Mouse (Mus musculus) liver, embryonic 13.5 days (tissue): ENCODE measurements around the gene Dlg5. TPM values are rescaled to one million over a fixed set of nuclear protein-coding genes. Genes with fewer than 3 reads are reported as not detected.

ENCODE experiments used
- ATAC-seq: fragments of 200-750 bp; cut with Nextera tagmentation; 2 replicates; pipeline ENCODE4 v1.8.0; 2017; ENCODE audit warnings: low read depth, mild to moderate bottlenecking, moderate number of reproducible peaks, moderate library complexity
- DNase-seq: peaks from one replicate; pipeline ENCODE4 v3.0.0; 2022
- H3K27ac ChIP-seq: fragments of 300-500 bp; sonication (generic); 2 replicates; pipeline ENCODE4 v1.5.1; 2015; ENCODE audit warnings: moderate library complexity, mild to moderate bottlenecking, inconsistent platforms
- H3K27me3 ChIP-seq: fragments of 300-500 bp; sonication (generic); 2 replicates; pipeline ENCODE4 v1.6.1; 2015; ENCODE audit warnings: mild to moderate bottlenecking, inconsistent platforms
- H3K36me3 ChIP-seq: fragments of 300-500 bp; sonication (generic); 2 replicates; pipeline ENCODE4 v1.6.1; 2015; ENCODE audit warnings: mild to moderate bottlenecking, inconsistent platforms
- H3K4me1 ChIP-seq: fragments of 300-500 bp; sonication (generic); replicated peaks from 2 replicates; pipeline ENCODE4 v1.6.1; 2015; ENCODE audit warnings: inconsistent platforms
- H3K4me2 ChIP-seq: fragments of 300-500 bp; sonication (generic); 2 replicates; pipeline ENCODE4 v1.6.1; 2015; ENCODE audit warnings: inconsistent platforms, mild to moderate bottlenecking, moderate library complexity
- H3K4me3 ChIP-seq: fragments of 300-500 bp; sonication (generic); replicated peaks from 2 replicates; pipeline ENCODE4 v1.5.1; 2015; ENCODE audit warnings: mild to moderate bottlenecking, inconsistent platforms
- H3K9ac ChIP-seq: fragments of 300-500 bp; sonication (generic); 2 replicates; pipeline ENCODE4 v1.6.1; 2015; ENCODE audit warnings: mild to moderate bottlenecking, inconsistent platforms
- H3K9me3 ChIP-seq: fragments of 300-500 bp; sonication (generic); replicated peaks from 2 replicates; pipeline ENCODE4 v1.6.1; 2016; ENCODE audit warnings: inconsistent platforms
- WGBS: fragments of 180-500 bp; shearing (Covaris S2); methylation state at CpG from one replicate; pipeline ENCODE4 v1.1.7; 2015; ENCODE audit not compliant: insufficient replicate concordance; 5-methylcytosine and 5-hydroxymethylcytosine counted together
- polyA plus RNA-seq: library from polyadenylated mRNA; unstranded; fragments of >200 nt; fragmentation: Nextera tagmentation; extraction: Ambion mirVana; gene quantifications from 2 replicates; pipeline ENCODE4 v1.2.1, GENCODE M21; 2015

Dlg5 gene
- polyA plus RNA-seq, 1 experiment from 2014 or later, result 1.6 TPM

DNA sequence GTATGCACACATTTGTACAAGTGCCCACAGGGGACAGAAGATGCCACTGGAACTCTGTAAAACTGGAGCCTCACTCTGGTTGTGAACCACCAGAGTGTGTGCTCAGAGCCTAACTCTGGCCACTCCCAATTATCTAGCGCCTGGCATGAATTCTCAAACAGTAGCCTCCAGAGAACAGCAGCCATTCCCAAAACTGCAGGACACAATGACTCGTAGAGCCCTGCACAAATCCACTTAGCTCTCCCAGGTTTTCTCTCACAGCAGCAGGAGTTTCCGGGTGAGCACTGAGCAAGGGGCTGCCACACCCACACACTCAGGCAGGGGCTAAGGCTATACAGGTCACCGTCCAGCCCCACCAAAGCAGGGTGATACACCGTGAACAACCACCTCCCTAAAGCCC lies 32.9 kb downstream of the Dlg5 start:
- peaks cover 54% of the 10 kb centered on the region for H3K27me3 ChIP-seq
- no peak overlapping the region for H3K9ac ChIP-seq
- H3K4me3 ChIP-seq, result no peak overlapping the region
- H3K9me3 ChIP-seq, result no peaks in the 10 kb centered on the region
- H3K4me2 ChIP-seq, result no peak overlapping the region
- H3K36me3 ChIP-seq, result no peaks in the 10 kb centered on the region
- no peak overlapping the region for H3K27ac ChIP-seq
- DNase-seq (no peak), ATAC-seq (no peak)
- 37% methylated on average over 5 of the region's 5 CpGs for WGBS
- H3K4me1 ChIP-seq, result peaks cover 20% of the 10 kb centered on the region

DNA sequence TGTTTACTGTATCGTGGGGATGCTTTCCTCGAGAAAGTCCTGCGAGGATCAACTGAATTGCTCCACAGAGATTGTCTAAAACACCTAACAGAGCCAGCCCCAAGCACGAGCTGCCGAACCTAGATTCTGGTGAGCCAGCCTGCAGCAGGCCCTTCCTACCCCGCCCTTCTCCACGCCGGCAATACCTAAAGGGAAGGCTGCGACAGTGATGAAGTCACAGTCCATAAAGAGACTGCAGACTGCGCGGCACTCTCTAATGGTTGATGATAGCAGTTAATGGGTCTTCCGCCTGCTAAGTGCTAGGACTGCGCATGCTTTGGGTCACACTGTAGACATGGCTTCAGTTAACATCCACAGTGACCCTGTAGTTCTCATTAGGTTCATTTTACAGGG lies 38.4 kb downstream of the Dlg5 start:
- peaks cover 46% of the 10 kb centered on the region for H3K27me3 ChIP-seq
- H3K27ac ChIP-seq, result no peak overlapping the region
- no peak overlapping the region for H3K4me2 ChIP-seq
- no peak for ATAC-seq
- H3K9me3 ChIP-seq, result no peaks in the 10 kb centered on the region
- peaks cover 19% of the 10 kb centered on the region for H3K4me1 ChIP-seq
- H3K9ac ChIP-seq, result no peak overlapping the region
- no peak for DNase-seq
- no peak overlapping the region for H3K4me3 ChIP-seq
- no peaks in the 10 kb centered on the region for H3K36me3 ChIP-seq
- 49% methylated on average over 13 of the region's 13 CpGs for WGBS

DNA sequence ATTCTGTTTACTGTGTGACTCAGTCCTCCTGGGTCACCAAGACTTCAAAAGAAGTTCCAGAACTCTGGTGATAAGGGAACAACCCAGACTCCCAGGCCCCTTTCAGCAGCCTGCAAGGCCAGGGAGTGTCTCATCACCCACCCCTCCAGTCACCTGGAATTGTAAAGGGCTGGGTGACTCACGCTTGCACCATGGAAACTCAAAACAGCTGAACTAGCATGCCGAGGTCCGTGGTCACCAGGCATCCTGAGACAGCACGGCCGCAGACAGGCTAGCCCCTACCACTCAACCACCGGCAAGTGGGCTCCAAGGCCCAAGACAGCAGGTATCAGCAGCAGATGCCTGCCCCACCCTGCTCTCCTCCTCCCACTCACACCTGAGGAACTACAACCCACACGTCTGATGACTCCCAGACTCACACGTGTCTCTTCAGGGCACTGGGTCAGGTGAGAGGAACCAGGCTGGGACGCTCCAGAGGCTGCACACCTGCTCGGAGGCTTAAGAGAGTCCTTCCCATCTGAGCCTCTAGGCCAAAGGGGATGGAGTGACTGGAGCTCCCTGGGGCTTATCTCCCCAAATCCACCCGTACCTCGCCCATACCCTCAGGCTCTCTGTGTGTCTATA lies 38.9 kb downstream of the Dlg5 start:
- WGBS, result 33% methylated on average over 12 of the region's 12 CpGs
- Histone ChIP-seq H3K36me3 (no peaks in the 10 kb centered on the region), H3K9me3 (no peaks in the 10 kb centered on the region), H3K9ac (no peak overlapping the region), H3K27ac (no peak overlapping the region), H3K4me1 (peaks cover 19% of the 10 kb centered on the region), H3K27me3 (peaks cover 44% of the 10 kb centered on the region), H3K4me3 (no peak overlapping the region), H3K4me2 (no peak overlapping the region)
- ATAC-seq (0 out of 2 replicates have a peak, but pooled peaks have one; percentile 41), DNase-seq (no peak)

DNA sequence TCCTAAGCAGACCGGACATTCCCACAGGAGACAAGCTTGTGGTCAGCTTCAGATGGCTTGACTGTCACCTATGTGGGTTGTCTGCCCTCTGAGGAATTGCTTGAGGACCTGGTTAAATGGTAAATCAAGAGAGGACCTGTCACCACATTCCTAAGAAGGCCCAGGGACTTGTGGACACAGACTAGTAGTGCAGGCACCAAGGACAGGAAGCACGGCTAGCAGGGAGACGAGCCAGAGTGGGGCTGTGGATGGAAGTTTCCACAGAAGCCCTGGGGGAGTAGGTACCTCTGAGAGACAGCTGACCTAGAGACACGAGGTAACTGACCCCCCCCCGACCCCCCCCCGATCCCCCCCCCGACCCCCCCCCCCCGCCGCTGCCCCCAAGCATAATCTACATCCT lies 39.4 kb downstream of the Dlg5 start:
- no peak for ATAC-seq
- H3K4me3 ChIP-seq, result no peak overlapping the region
- H3K27me3 ChIP-seq, result peaks cover 42% of the 10 kb centered on the region
- no peaks in the 10 kb centered on the region for H3K36me3 ChIP-seq
- no peak overlapping the region for H3K4me2 ChIP-seq
- 48% methylated on average over 3 of the region's 9 CpGs for WGBS
- H3K9me3 ChIP-seq, result no peaks in the 10 kb centered on the region
- H3K4me1 ChIP-seq, result peaks cover 19% of the 10 kb centered on the region
- no peak for DNase-seq
- no peak overlapping the region for H3K9ac ChIP-seq
- no peak overlapping the region for H3K27ac ChIP-seq

DNA sequence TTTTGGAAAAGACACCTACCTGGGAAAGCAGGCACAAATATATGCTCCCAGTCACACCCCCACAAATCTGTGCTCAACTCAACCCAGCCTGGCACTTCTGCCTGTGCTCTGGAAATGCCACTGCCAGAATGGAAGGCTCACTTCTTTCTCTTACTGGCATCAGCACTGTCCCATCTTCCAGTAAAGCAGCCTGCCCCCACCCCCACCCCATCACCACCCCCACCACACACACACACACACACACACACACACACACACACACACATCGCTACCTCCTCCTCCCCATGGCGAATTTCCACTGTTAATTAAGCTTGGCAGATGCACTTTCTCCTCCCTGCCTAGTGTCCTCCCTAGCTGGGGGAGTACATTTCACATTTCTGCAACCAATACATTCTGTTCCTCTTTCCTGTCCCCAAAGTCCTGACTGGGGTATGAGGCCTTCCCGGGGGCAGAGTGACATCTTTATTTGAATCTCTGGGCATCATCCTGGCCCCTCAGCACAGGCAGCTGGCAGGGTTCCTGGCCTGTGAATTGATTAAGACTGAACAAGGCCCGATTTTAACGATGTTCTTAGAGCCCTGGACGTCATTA lies 40.3 kb downstream of the Dlg5 start:
- no peaks in the 10 kb centered on the region for H3K9me3 ChIP-seq
- no peaks in the 10 kb centered on the region for H3K36me3 ChIP-seq
- no peak overlapping the region for H3K9ac ChIP-seq
- H3K27ac ChIP-seq, result no peak overlapping the region
- H3K27me3 ChIP-seq, result peaks cover 38% of the 10 kb centered on the region
- H3K4me3 ChIP-seq, result no peak overlapping the region
- H3K4me1 ChIP-seq, result peaks cover 19% of the 10 kb centered on the region
- DNase-seq, result no peak
- WGBS, result 44% methylated on average over 6 of the region's 6 CpGs
- H3K4me2 ChIP-seq, result no peak overlapping the region
- ATAC-seq, result no peak

DNA sequence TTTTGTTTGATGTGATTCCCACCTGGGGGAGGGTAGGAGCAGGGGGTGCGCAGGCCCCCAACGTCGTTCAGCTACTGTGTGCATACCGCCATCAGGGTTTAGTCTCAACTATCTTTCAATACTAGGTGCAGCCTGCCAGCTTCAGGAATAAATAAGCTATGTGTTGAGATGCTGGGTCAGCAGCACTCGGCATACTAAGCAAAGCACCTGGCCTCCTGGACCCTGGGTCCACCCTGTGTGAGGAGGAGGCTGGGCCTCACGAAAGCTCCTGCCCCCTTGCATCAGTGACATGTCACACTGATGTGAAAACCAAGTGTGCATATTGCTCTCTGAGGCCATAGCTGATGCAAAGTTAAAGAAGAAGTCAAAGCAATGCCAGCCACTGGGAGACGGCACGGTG lies 42.5 kb downstream of the Dlg5 start:
- peaks cover 23% of the 10 kb centered on the region for H3K27me3 ChIP-seq
- no peak overlapping the region for H3K27ac ChIP-seq
- H3K4me2 ChIP-seq, result no peak overlapping the region
- H3K36me3 ChIP-seq, result no peaks in the 10 kb centered on the region
- H3K9me3 ChIP-seq, result no peaks in the 10 kb centered on the region
- no peak overlapping the region for H3K9ac ChIP-seq
- ATAC-seq (no peak), DNase-seq (no peak)
- 82% methylated on average over 8 of the region's 8 CpGs for WGBS
- H3K4me3 ChIP-seq, result no peak overlapping the region
- peaks cover 15% of the 10 kb centered on the region for H3K4me1 ChIP-seq

DNA sequence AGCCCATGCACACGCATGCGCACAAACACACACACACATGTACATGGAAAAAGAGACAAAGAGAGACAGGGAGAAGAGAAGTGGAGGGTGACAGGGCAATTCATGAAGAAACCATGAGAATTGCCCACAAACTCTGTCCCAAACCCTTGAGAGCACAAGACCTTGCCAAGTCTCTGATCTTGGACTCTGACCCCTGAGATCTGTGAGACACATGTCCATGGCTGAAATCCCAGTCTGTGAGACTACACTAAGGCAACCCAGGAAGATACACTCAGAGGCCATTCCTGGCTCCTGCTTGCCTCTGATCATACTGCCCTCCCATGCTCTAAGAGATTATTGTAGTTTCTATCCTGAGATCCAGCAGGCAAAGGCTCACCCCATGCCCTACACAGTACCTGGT lies 44.9 kb downstream of the Dlg5 start:
- ATAC-seq (no peak), DNase-seq (no peak)
- no peak overlapping the region for H3K4me3 ChIP-seq
- 0 out of 2 replicates have a peak, but pooled peaks cover 8% of the 10 kb centered on the region for H3K27me3 ChIP-seq
- H3K4me2 ChIP-seq, result no peak overlapping the region
- H3K4me1 ChIP-seq, result no peaks in the 10 kb centered on the region
- H3K36me3 ChIP-seq, result no peaks in the 10 kb centered on the region
- H3K9ac ChIP-seq, result no peak overlapping the region
- H3K27ac ChIP-seq, result no peak overlapping the region
- WGBS, result 77% methylated on average over 2 of the region's 2 CpGs
- H3K9me3 ChIP-seq, result no peaks in the 10 kb centered on the region

DNA sequence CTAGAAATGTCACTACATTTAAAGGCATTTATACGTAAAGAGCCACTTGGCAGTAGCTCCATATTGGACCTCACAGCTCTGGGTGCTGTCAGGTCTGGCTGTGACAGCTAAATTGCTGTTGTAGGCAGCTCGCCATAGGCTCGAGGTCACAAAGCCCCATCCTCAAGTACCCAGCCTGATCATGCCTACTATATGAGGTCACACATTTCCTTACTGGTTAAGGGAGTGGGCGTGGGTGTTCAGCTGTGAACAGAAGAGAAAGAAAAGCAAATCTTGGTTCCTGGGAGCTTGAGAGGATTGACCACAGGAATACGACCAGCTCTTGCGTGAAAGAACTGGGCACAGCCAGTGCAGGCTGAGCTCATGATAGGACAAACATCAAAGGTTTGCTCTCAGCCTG lies 46.0 kb downstream of the Dlg5 start:
- WGBS, result 60% methylated on average over 6 of the region's 6 CpGs
- Histone ChIP-seq H3K4me3 (no peak overlapping the region), H3K27ac (no peak overlapping the region), H3K4me2 (no peak overlapping the region), H3K9me3 (no peaks in the 10 kb centered on the region), H3K36me3 (no peaks in the 10 kb centered on the region), H3K4me1 (no peaks in the 10 kb centered on the region), H3K9ac (no peak overlapping the region), H3K27me3 (0 out of 2 replicates have a peak, but pooled peaks cover 8% of the 10 kb centered on the region)
- ATAC-seq (no peak), DNase-seq (no peak)

DNA sequence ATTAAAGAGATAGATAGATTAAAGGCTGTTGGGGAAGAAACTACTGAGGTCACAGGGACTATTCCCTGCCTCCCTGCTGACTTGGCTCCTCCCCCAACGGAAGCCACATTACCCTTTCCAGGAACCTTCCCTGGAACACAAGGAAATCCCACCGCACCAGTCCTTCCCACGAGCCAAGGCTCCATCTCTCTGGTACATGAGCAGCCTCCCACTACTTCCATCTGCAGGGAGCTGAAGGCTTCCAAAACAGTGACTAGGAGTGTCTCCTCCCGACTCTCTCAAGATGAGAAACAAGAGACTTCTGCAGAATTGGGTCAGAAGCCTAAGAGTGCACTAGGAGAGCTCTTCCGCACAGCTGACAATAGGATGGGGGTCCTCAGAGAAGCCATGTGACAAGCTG lies 47.9 kb downstream of the Dlg5 start:
- Histone ChIP-seq H3K36me3 (no peaks in the 10 kb centered on the region), H3K27me3 (0 out of 2 replicates have a peak, but pooled peaks cover 8% of the 10 kb centered on the region), H3K4me3 (no peak overlapping the region), H3K4me2 (no peak overlapping the region), H3K4me1 (no peaks in the 10 kb centered on the region), H3K27ac (no peak overlapping the region), H3K9ac (no peak overlapping the region), H3K9me3 (no peaks in the 10 kb centered on the region)
- DNase-seq, result no peak
- no peak for ATAC-seq
- 56% methylated on average over 5 of the region's 5 CpGs for WGBS

DNA sequence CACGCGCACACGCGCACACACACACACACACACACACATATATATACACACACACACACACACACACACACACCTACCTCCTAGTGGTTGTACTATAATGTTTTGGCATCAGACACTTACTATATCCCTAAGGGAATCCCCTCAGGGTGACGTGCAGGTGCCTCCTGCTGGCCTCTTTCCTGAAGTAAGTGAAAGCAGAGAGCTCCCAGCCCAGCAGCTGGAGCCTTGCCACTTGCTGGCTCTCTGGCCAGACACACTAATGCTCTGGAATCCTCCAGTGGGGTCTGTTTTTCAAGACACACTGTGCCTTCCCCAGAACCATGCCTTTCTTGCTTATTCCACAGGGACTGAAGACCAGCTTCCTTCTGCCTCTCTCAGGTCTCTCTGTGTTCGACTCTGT lies 48.8 kb downstream of the Dlg5 start:
- Histone ChIP-seq H3K4me2 (no peak overlapping the region), H3K4me3 (no peak overlapping the region), H3K36me3 (no peaks in the 10 kb centered on the region), H3K4me1 (no peaks in the 10 kb centered on the region), H3K27me3 (0 out of 2 replicates have a peak, but pooled peaks cover 4% of the 10 kb centered on the region), H3K9me3 (no peaks in the 10 kb centered on the region), H3K27ac (no peak overlapping the region), H3K9ac (no peak overlapping the region)
- 80% methylated on average over 6 of the region's 6 CpGs for WGBS
- no peak for ATAC-seq
- no peak for DNase-seq

DNA sequence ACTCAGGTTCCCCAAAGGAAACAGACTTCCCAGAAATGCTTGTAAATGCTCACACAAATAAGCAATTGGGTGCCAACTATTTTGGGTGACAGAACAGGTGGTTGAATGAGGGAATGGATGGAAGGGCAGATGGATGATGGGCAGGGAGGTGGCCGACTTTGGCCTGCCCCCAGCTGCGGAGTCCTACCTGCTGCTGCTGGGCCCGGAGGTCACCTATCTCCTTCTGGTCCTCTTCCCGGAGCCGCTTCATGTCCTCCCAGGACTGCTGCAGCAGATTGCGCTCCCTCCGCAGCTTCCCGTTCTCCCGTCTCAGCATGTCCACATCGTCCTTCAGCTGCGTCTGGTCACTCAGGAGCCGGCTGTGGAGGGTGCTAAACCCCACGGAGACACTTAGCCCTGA lies 55.6 kb downstream of the Dlg5 start:
- WGBS, result 72% methylated on average over 13 of the region's 13 CpGs
- no peak overlapping the region for H3K9ac ChIP-seq
- no peaks in the 10 kb centered on the region for H3K36me3 ChIP-seq
- no peak overlapping the region for H3K4me3 ChIP-seq
- H3K4me2 ChIP-seq, result no peak overlapping the region
- no peaks in the 10 kb centered on the region for H3K9me3 ChIP-seq
- H3K27ac ChIP-seq, result no peak overlapping the region
- DNase-seq, result no peak
- ATAC-seq, result no peak
- H3K4me1 ChIP-seq, result peaks cover 9% of the 10 kb centered on the region; the same call in 1 of the 2 replicates
- no peaks in the 10 kb centered on the region for H3K27me3 ChIP-seq

DNA sequence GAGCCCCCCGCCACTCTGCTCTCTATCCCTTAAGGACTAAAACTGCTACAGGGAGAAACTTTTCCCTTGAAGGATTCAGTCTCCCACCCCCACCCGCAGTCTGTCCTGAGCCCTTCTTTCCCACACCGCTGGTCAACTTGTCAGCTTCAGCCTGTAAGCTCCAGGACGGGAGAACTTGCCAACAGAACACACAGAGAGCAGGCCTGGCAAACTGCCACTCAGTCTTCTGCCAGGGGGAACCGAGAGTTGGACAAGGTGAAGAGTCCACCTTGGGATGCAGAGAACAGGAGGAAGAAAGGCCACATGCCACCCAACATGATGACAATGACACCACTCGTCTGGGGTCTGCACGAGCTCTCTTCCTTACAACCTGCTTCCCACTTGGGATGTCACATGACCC lies 56.1 kb downstream of the Dlg5 start:
- Histone ChIP-seq H3K27me3 (no peaks in the 10 kb centered on the region), H3K9ac (no peak overlapping the region), H3K4me2 (no peak overlapping the region), H3K27ac (no peak overlapping the region), H3K4me3 (no peak overlapping the region), H3K9me3 (no peaks in the 10 kb centered on the region), H3K36me3 (no peaks in the 10 kb centered on the region), H3K4me1 (peaks cover 10% of the 10 kb centered on the region; the same call in 1 of the 2 replicates)
- 61% methylated on average over 7 of the region's 7 CpGs for WGBS
- ATAC-seq, result no peak
- DNase-seq, result no peak
